Mouse (Mus musculus): Measurements from ENCODE around the gene Thra.
"Not testable (repeated sequence)": the region's sequence is repeated elsewhere in the genome, so short reads cannot be mapped to it uniquely, and the experiment has no call there.

The Thra gene

DNA sequence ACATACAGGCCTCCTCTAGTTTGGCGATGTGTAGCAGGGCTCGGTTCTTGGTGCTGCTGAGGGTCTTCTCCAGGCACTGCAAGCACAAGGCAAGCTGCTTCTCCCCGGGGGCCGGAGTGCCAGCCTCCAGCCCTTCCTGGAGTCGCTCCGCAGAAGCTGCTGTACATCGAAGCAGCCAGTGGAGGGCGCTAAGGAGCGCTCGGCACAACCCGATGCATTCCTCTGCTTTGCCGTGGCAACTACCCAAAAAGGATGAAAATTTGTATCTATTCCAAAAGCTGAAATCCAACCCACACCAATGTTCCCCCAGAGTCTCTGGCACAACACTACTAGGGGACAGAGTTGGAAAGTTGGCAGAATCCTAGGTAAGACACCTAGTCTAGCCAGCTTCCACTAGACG, 22.5 kb upstream of the Thra start:
- DNase-seq = peak; percentile 84 to 88

DNA sequence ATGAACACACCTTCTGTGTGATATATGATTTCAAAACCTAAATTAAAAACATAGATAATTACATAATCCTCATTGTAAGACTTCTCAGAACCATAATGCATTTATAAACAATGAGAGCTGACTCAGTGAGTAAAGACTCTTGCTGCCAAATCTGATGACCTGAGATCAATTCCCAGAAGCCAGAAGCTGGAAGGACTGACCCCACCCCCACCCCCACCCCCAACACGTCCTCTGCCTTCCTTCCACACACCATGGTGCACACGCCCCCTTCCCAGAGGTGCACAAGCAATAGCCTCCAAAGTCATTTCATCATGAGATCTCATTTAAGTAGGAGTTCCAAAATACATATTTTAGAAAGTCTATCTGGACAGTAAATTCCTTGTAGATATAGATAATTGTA, 19.7 kb upstream of the Thra start:
- DNase-seq = peak in 1 of 2 experiments; percentile 17

- peak; percentile 83 to 92 for DNase-seq
These were observed 18.8 kb upstream of the Thra start for GRCm38 (mm10) chr11:98721458-98722226.

- peak; percentile 31 to 33 for DNase-seq
These were observed 17.3 kb upstream of the Thra start for GRCm38 (mm10) chr11:98723098-98723497.

DNA sequence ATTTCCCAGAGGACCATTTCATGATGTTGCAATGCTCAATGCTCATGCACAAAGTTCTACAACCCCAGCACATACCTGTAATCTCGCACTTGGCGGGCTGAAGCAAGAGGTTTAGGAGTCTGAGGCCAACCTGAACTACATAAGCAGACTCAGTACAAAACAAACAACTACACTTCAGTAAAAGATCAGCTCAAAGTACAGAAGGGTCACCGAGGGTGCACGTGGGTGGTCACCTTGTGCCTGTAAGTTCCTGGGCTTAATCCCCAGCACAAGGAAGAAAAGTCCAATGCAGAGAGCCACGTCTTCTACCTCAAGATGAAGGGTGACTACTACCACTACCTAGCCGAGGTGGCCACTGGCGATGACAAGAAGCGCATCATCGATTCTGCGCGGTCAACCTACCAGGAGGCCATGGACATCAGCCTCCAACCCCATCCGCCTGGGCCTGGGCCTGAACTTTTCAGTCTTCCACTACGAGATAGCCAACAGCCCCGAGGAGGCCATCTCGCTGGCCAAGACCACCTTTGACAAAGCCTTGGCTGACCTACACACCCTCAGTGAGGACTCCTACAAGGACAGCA, 14.4 kb upstream of the Thra start:
- DNase-seq = peak in 1 of 2 experiments; percentile 19

DNA sequence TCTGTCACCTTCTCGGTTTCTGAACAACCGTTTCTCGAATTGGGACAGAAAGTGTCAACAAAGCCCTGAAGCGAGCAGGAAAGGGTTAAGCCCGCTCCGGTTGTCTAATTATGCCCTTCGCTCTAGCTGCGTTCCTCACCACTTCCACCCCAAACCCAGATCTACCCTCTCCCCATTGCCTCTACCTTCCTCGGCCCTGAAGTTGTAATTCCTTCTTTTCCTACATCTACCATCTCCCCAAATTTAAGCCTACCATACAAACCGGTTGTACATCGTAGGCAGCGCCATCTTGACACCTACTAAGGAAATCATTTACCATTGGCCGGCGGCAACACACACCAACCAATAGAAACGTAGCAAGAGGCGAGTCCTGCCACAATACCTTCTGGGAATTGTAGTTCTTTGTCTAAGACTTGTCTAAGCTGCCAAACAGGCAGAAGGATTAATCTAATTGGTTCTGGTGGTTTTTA, 11.3 kb upstream of the Thra start, which contains the start of gene Med24:
Med24 (minus strand) TSS at position 317 of the 470 bp plus-strand sequence.
- peak; percentile 90 to 91 for DNase-seq

DNA sequence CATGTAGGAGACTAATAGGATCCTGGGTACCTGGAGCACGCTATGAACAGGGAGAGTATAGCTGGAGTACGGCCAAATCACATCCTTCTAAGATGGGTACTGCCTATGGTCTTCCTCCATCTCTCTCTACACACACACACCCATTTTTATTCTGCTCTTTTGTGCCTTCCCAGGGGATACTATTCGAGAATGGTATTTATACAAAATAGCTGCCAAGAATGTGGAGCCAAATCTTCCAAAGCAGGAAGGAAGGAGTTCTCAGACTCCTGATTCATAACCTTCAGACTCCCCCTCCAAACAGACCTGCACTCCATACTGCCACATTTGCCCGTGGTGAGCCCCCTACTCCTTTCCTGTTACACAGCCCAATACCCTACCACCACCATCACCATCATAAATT, 9.7 kb upstream of the Thra start:
- no peak for DNase-seq

GRCm38 (mm10) chr11:98731134-98731533, 9.3 kb upstream of the Thra start:
- peak; percentile 39 to 67 for DNase-seq

- no peak for DNase-seq
These were observed 6.4 kb upstream of the Thra start for GRCm38 (mm10) chr11:98734020-98734419.

- no peak for DNase-seq
These were observed 5.3 kb upstream of the Thra start for GRCm38 (mm10) chr11:98735111-98735510.

GRCm38 (mm10) chr11:98736176-98736575, 4.3 kb upstream of the Thra start:
- DNase-seq = no peak

- DNase-seq = not testable (repeated sequence)
These were observed 3.2 kb upstream of the Thra start for GRCm38 (mm10) chr11:98737220-98737619.

DNA sequence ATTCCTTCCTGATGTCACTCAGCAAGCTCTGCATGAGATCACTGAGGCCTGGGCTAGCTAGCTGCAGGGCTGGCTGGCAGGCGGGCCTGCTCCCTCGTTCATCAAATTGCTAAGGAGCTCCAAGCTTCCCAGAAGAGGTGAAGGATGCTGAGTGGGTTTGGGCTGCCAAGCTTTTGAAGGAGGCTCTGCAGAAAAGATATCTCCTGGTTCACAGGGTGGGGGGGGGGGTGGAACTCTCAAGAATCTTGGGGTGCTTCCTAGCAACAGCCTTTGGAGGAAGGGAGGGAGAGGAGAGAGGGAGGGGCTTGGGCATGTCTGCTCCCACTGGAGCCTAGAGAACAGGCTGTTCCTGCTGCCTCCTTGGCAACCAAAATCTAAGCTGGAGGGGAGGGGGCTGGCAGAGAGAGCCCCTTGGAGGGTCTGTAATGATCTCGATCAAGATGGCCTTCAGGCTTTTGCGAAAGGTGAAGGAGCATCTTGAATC, 2.0 kb upstream of the Thra start:
- no peak for DNase-seq

- no peak for DNase-seq
These were observed 1.5 kb upstream of the Thra start for GRCm38 (mm10) chr11:98738925-98739324.

DNA sequence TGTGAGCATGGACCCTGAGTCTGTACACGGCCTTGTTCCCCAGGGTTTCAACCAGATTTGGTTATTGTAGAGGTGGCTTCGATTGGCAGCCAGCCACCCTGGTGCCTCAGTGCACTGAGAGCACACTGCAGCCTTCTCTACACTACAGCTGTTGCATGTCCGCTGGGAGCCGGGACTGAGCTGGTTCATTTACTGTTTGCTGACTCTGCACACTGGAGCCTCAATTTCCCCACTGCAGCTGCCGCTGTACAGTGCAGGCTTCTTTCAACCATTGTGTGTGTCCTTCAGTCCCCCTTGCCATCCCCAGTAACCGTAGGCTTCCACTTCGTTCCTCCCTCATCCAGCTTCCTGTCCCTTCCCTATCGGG, 429 bp upstream of the Thra start:
- DNase-seq = peak in 1 of 2 experiments; percentile 56

- DNase-seq = no peak
These were observed 698 bp downstream of the Thra start for GRCm38 (mm10) chr11:98741051-98741620.

DNA sequence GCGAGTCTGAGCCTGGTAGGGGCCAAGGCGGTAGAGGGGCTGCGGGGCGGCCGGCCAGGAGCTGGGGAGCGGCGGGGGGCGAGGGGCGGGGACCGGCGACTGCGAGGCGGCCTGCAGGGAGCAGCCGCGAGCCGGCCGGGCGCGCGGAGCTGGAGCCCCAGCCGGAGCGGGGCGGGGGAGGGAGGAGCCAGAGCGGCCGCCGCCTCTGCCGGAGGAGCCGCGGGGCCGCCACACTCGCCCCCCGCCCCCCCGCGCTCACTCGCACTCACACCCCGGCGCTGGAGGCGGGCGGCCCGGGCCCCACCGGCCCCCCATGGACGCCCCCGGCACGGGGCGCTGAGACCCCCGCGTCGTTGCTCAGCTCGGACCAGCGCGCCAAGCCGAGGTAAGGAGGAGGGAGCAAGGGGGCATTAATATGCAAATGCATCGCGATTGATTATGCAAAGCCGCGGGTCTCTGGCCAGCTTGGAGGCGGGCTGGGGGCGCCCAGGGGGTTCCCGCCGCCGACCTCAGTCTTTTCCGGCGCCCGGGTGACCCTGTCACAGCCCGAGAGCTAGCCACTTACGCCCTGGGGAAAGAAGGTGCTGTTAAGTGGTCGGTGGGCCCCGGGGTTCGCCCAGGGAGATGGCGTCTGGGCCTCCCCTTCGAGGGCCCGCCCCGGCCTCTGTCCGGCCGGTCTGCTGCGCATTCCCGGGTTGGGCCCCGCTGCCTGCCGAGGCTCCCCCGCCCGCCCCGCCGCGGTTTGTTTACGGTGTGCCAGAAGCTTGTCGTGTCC, 1.4 kb downstream of the Thra start:
- peak; percentile 88 to 93 for DNase-seq

- DNase-seq = peak; percentile 56 to 60
These were observed 2.2 kb downstream of the Thra start for GRCm38 (mm10) chr11:98742397-98743291.

DNA sequence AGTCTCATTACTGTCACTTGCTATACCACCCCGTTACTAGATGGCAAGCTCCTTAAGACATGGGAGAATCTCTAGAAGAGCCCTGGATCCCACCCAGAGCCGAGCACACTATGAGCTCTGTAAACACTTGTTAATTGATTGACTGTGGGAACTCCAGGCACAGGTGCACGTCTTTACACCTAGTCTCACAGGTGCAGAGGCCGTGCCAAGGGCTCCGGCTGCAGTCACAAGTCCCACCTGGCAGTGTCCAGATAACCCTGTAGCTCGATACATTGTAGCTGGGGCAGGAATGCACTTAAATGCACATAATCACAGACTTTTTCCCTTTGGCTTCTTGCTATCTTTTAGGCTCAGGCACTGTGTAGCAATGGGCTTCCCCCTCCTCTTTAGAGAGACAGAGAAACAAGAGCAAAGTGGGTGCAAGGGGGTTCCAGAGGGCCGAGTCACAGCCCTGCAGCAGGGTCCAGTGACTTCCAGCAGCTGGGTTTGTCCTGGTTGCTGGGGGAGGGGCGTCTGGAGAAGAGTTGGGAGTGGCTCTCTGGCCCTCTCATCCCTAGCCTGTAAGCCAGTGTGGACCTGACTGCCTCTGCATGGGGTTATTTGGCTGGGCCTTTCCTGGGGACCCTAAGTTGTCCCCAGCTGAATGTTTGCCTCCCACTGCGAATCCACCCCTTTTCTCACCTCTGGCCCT, 3.4 kb downstream of the Thra start:
- peak; percentile 76 to 88 for DNase-seq

- peak; percentile 47 to 68 for DNase-seq
These were observed 4.1 kb downstream of the Thra start for GRCm38 (mm10) chr11:98744456-98745019.

Data from lung, postnatal 4 days (tissue).